Mouse (Mus musculus): ENCODE measurements around the gene Lypd6b. TPM values are rescaled to one million over a fixed set of nuclear protein-coding genes. Genes with fewer than 3 reads are reported as not detected.

Gene Lypd6b
- polyA plus RNA-seq, 1 experiment from 2014 or later = 0.87 TPM

DNA sequence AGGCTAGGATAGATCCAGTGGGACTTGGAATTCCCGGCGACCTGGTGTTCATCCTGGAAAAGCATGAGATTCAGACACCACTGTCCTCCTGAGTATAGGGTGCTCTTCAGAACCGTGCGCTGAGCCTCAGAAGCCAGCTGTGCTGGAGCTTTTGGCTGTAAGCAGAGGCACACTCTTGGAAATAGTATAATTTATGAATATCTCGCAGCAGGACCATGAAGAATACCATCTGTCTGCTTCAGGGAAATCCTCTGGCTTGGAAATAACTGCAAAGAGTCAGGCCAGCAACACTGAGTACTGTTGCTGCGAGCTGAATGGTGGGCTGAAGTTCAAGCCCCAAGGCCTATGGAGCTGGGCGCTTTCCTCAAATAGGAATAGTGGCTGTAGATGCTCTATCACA, 29.9 kb upstream of the Lypd6b start:
- Histone ChIP-seq H3K9ac (ENCODE audit: low read length) (no peak overlapping the region), H3K4me1 (ENCODE audit: control insufficient read depth, insufficient read depth, low read length) (no peaks in the 10 kb centered on the region), H3K4me3 (ENCODE audit: low read depth, low read length) (no peak overlapping the region), H3K27ac (ENCODE audit: low read depth, low read length) (no peak overlapping the region), H3K9me3 (ENCODE audit: control insufficient read depth, low read length) (no peaks in the 10 kb centered on the region), H3K4me2 (no peak overlapping the region), H3K27me3 (ENCODE audit: control insufficient read depth, insufficient read depth, low read length) (no peaks in the 10 kb centered on the region), H3K36me3 (ENCODE audit: control insufficient read depth, insufficient read depth, low read length) (peaks cover 13% of the 10 kb centered on the region; the same call in 1 of the 2 replicates)
- WGBS = 89% methylated on average over 7 of the region's 7 CpGs
- DNase-seq (ENCODE audit: low spot score, missing footprints) (no peak), ATAC-seq (ENCODE audit: low FRiP score) (no peak)

DNA sequence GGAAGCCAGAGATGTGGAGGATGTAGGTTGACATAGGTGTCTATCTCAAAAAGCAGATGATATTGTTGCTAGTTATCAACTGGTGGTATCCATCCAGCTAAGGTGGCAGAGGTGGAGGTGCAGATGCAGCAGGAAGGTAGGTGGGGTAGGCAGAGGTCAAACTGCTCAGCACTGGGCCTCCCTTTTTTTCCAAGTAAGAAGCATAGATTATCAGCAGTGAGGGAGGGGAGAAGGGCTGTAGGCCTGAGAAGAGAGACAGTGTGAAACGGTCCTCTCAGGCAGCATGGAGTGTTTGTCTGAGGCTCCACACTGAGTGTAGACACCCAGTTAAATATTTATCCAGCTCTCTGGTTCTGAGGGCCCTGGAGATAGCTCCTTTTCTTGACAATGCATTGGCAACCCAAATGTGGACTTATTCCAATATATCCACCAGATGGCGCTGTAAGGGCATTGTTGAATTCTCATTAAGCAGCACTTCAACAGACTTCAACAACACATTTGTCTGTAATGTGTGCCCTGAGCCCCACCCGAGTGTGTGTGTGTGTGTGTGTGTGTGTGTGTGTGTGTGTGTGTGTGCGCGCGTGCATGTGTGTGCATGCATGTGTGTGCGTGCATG, 23.0 kb upstream of the Lypd6b start:
- Histone ChIP-seq H3K4me1 (ENCODE audit: control insufficient read depth, insufficient read depth, low read length) (no peaks in the 10 kb centered on the region), H3K4me2 (no peak overlapping the region), H3K4me3 (ENCODE audit: low read depth, low read length) (no peak overlapping the region), H3K9ac (ENCODE audit: low read length) (no peak overlapping the region), H3K36me3 (ENCODE audit: control insufficient read depth, insufficient read depth, low read length) (peaks cover 13% of the 10 kb centered on the region), H3K27ac (ENCODE audit: low read depth, low read length) (no peak overlapping the region), H3K9me3 (ENCODE audit: control insufficient read depth, low read length) (no peaks in the 10 kb centered on the region), H3K27me3 (ENCODE audit: control insufficient read depth, insufficient read depth, low read length) (no peaks in the 10 kb centered on the region)
- DNase-seq (ENCODE audit: low spot score, missing footprints) = peak; percentile 97
- ATAC-seq (ENCODE audit: low FRiP score) = peak; percentile 77
- WGBS = 51% methylated on average over 7 of the region's 7 CpGs

GRCm38 (mm10) chr2:49768916-49769315, 18.6 kb upstream of the Lypd6b start:
- Histone ChIP-seq H3K36me3 (ENCODE audit: control insufficient read depth, insufficient read depth, low read length) (peaks cover 4% of the 10 kb centered on the region; the same call in 1 of the 2 replicates), H3K9ac (ENCODE audit: low read length) (no peak overlapping the region), H3K27me3 (ENCODE audit: control insufficient read depth, insufficient read depth, low read length) (no peaks in the 10 kb centered on the region), H3K9me3 (ENCODE audit: control insufficient read depth, low read length) (no peaks in the 10 kb centered on the region), H3K4me3 (ENCODE audit: low read depth, low read length) (no peak overlapping the region), H3K4me1 (ENCODE audit: control insufficient read depth, insufficient read depth, low read length) (no peaks in the 10 kb centered on the region), H3K27ac (ENCODE audit: low read depth, low read length) (no peak overlapping the region), H3K4me2 (no peak overlapping the region)
- ATAC-seq (ENCODE audit: low FRiP score) (no peak), DNase-seq (ENCODE audit: low spot score, missing footprints) (no peak)
- WGBS = 74% methylated on average over 2 of the region's 2 CpGs

- H3K36me3 ChIP-seq (ENCODE audit: control insufficient read depth, insufficient read depth, low read length) = peaks cover 4% of the 10 kb centered on the region; the same call in 1 of the 2 replicates
- no peaks in the 10 kb centered on the region for H3K27me3 ChIP-seq (ENCODE audit: control insufficient read depth, insufficient read depth, low read length)
- no peak overlapping the region for H3K27ac ChIP-seq (ENCODE audit: low read depth, low read length)
- H3K9me3 ChIP-seq (ENCODE audit: control insufficient read depth, low read length) = no peaks in the 10 kb centered on the region
- ATAC-seq (ENCODE audit: low FRiP score) (no peak), DNase-seq (ENCODE audit: low spot score, missing footprints) (no peak)
- no peak overlapping the region for H3K4me3 ChIP-seq (ENCODE audit: low read depth, low read length)
- no peak overlapping the region for H3K9ac ChIP-seq (ENCODE audit: low read length)
- no peak overlapping the region for H3K4me2 ChIP-seq
- H3K4me1 ChIP-seq (ENCODE audit: control insufficient read depth, insufficient read depth, low read length) = no peaks in the 10 kb centered on the region
- WGBS = 87% methylated on average over 5 of the region's 5 CpGs
Observed at GRCm38 (mm10) chr2:49770440-49770839, 17.0 kb upstream of the Lypd6b start.

- Histone ChIP-seq H3K4me1 (ENCODE audit: control insufficient read depth, insufficient read depth, low read length) (no peaks in the 10 kb centered on the region), H3K27ac (ENCODE audit: low read depth, low read length) (no peak overlapping the region), H3K9ac (ENCODE audit: low read length) (no peak overlapping the region), H3K27me3 (ENCODE audit: control insufficient read depth, insufficient read depth, low read length) (no peaks in the 10 kb centered on the region), H3K9me3 (ENCODE audit: control insufficient read depth, low read length) (no peaks in the 10 kb centered on the region), H3K36me3 (ENCODE audit: control insufficient read depth, insufficient read depth, low read length) (peaks cover 4% of the 10 kb centered on the region; the same call in 1 of the 2 replicates), H3K4me2 (no peak overlapping the region), H3K4me3 (ENCODE audit: low read depth, low read length) (no peak overlapping the region)
- WGBS = 76% methylated on average over 11 of the region's 11 CpGs
- DNase-seq (ENCODE audit: low spot score, missing footprints) (no peak), ATAC-seq (ENCODE audit: low FRiP score) (no peak)
Observed at GRCm38 (mm10) chr2:49771172-49771571, 16.3 kb upstream of the Lypd6b start.

GRCm38 (mm10) chr2:49773194-49773931, 14.1 kb upstream of the Lypd6b start:
- 0 out of 2 replicates have a peak, but pooled peaks cover 4% of the 10 kb centered on the region for H3K36me3 ChIP-seq (ENCODE audit: control insufficient read depth, insufficient read depth, low read length)
- DNase-seq (ENCODE audit: low spot score, missing footprints) (no peak), ATAC-seq (ENCODE audit: low FRiP score) (no peak)
- no peaks in the 10 kb centered on the region for H3K4me1 ChIP-seq (ENCODE audit: control insufficient read depth, insufficient read depth, low read length)
- H3K9me3 ChIP-seq (ENCODE audit: control insufficient read depth, low read length) = no peaks in the 10 kb centered on the region
- no peak overlapping the region for H3K4me3 ChIP-seq (ENCODE audit: low read depth, low read length)
- no peak overlapping the region for H3K27ac ChIP-seq (ENCODE audit: low read depth, low read length)
- H3K9ac ChIP-seq (ENCODE audit: low read length) = no peak overlapping the region
- 85% methylated on average over 10 of the region's 10 CpGs for WGBS
- no peak overlapping the region for H3K4me2 ChIP-seq
- H3K27me3 ChIP-seq (ENCODE audit: control insufficient read depth, insufficient read depth, low read length) = no peaks in the 10 kb centered on the region

DNA sequence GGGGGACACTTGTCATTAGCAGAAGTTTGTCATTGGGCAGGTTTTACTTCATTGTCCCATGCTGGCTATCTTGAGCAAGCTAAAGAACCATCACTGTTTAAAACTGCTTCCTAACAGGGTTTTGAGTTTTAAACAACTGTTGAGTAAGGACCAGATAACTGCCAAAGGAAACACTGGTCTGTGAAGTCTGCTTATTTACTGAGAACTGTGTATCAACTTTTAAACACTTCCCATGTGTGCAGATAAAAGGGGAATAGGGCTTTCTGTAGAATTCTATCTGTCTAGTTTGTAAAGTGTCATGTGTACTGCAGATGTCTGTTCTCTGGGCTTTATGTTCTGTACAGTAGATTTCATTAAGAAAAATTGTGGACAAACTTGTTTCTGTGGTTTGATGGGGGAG, 13.3 kb upstream of the Lypd6b start:
- H3K4me2 ChIP-seq = no peak overlapping the region
- DNase-seq (ENCODE audit: low spot score, missing footprints) (no peak), ATAC-seq (ENCODE audit: low FRiP score) (no peak)
- no peak overlapping the region for H3K27ac ChIP-seq (ENCODE audit: low read depth, low read length)
- H3K4me3 ChIP-seq (ENCODE audit: low read depth, low read length) = no peak overlapping the region
- no peaks in the 10 kb centered on the region for H3K9me3 ChIP-seq (ENCODE audit: control insufficient read depth, low read length)
- H3K36me3 ChIP-seq (ENCODE audit: control insufficient read depth, insufficient read depth, low read length) = 0 out of 2 replicates have a peak, but pooled peaks cover 3% of the 10 kb centered on the region
- no peaks in the 10 kb centered on the region for H3K27me3 ChIP-seq (ENCODE audit: control insufficient read depth, insufficient read depth, low read length)
- no peaks in the 10 kb centered on the region for H3K4me1 ChIP-seq (ENCODE audit: control insufficient read depth, insufficient read depth, low read length)
- H3K9ac ChIP-seq (ENCODE audit: low read length) = no peak overlapping the region

- Histone ChIP-seq H3K27me3 (ENCODE audit: control insufficient read depth, insufficient read depth, low read length) (no peaks in the 10 kb centered on the region), H3K9ac (ENCODE audit: low read length) (no peak overlapping the region), H3K36me3 (ENCODE audit: control insufficient read depth, insufficient read depth, low read length) (no peaks in the 10 kb centered on the region), H3K9me3 (ENCODE audit: control insufficient read depth, low read length) (no peaks in the 10 kb centered on the region), H3K27ac (ENCODE audit: low read depth, low read length) (no peak overlapping the region), H3K4me2 (no peak overlapping the region), H3K4me1 (ENCODE audit: control insufficient read depth, insufficient read depth, low read length) (no peaks in the 10 kb centered on the region), H3K4me3 (ENCODE audit: low read depth, low read length) (no peak overlapping the region)
- DNase-seq (ENCODE audit: low spot score, missing footprints) = no peak
- ATAC-seq (ENCODE audit: low FRiP score) = no peak
- 87% methylated on average over 4 of the region's 4 CpGs for WGBS
Observed at GRCm38 (mm10) chr2:49775187-49775586, 12.3 kb upstream of the Lypd6b start.

DNA sequence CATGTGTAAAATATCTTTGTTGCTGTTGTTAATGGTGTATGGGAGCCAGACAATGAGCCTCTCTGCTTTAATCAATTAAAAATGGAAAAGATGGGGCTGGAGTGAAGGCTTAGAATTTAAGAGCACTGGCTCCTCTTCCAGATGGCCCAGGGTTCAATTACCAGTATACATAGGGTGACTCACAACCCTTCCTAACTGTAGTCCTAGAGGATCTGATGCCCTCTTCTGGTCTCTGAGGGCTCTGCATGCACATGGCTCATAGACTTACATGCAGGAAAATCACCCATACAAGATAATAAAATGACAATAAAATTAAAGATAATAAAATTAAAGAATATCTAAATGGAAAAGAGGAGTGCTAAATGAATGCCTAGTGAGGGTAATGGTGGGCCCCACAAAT, 11.8 kb upstream of the Lypd6b start:
- Histone ChIP-seq H3K9ac (ENCODE audit: low read length) (no peak overlapping the region), H3K4me1 (ENCODE audit: control insufficient read depth, insufficient read depth, low read length) (no peaks in the 10 kb centered on the region), H3K4me2 (no peak overlapping the region), H3K36me3 (ENCODE audit: control insufficient read depth, insufficient read depth, low read length) (no peaks in the 10 kb centered on the region), H3K27me3 (ENCODE audit: control insufficient read depth, insufficient read depth, low read length) (no peaks in the 10 kb centered on the region), H3K4me3 (ENCODE audit: low read depth, low read length) (no peak overlapping the region), H3K27ac (ENCODE audit: low read depth, low read length) (no peak overlapping the region), H3K9me3 (ENCODE audit: control insufficient read depth, low read length) (no peaks in the 10 kb centered on the region)
- no peak for DNase-seq (ENCODE audit: low spot score, missing footprints)
- no peak for ATAC-seq (ENCODE audit: low FRiP score)

All from midbrain, embryonic 11.5 days (tissue).